Mouse (Mus musculus) liver, embryonic 14.5 days (tissue): ENCODE data around the gene Yars2.

Source experiments
- CTCF ChIP-seq: IDR thresholded peaks from 2 replicates; pipeline ENCODE4 v1.5.1; 2016; ENCODE audit warnings: antibody characterized with exemption, low read depth, control low read depth
- EP300 ChIP-seq: IDR thresholded peaks from 2 replicates; pipeline ENCODE4 v1.6.1; 2016; ENCODE audit warnings: antibody characterized with exemption, low read depth

- TF ChIP-seq EP300 (no peak), CTCF (no peak)
These were observed 41.9 kb upstream of the Yars2 start for GRCm38 (mm10) chr16:16260882-16261281.
